In the genomic region with DNA sequence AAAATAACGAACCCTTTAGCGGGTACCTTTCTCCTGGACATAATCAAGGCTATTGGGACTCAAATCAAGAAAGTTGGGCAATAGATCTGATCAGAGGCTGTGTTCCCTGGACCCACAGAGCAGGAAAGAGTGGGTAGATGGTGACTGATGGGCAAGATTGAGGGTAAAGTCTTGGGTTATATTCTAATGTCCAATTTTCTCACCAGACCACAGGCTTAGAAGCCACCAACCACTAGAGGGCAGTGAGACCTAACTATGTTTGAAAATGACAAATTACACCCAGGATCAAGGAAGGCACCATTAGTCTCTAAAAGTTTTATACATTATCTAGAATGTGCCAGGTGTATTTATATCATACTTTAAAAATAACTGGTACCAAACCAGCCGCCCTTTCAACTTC, we compare ENCODE assay signal across 10 mouse cellular contexts.
A peak's percentile ranks its signal among the peaks of the same experiment; 100 is the strongest.
DNase-seq lines count a peak whose midpoint lies in the region; TF ChIP-seq lines count a peak whose summit lies in the region.
"Had no signal": no experiment of that assay in that cellular context is flagged by ENCODE, and none has a peak within 500 bp of the region (broad histone marks: within the 10 kb centered on the region; RNA-seq: fewer than 3 reads in every experiment).

No protein-coding gene starts in this region.

- H3K4me1 ChIP-seq in heart, adult 2 months (ENCODE audit: control insufficient read depth, insufficient read depth, low read length), result peaks cover 1% of the 10 kb centered on the region; the same call in 1 of the 2 replicates
- H3K4me1 ChIP-seq: hindbrain, embryonic 15.5 days had no signal

- WGBS in heart, adult 2 months, result 72% methylated on average over 3 of the region's 3 CpGs

- TF ChIP-seq EP300 in heart, adult 2 months (IDR thresholded peaks at IDR 0.05; ENCODE audit: insufficient read depth, low read depth, low read length), result no peak

- no peak overlapping the region for H3K27ac ChIP-seq in heart, adult 2 months
- H3K27ac ChIP-seq: hindbrain, embryonic 15.5 days had no signal

- TF ChIP-seq CTCF in heart, adult 2 months (IDR thresholded peaks at IDR 0.05), result peak; percentile 69

- H3K4me3 ChIP-seq in heart, adult 2 months, result no peak overlapping the region
- H3K4me3 ChIP-seq: hindbrain, embryonic 15.5 days; myocyte had no signal

- DNase-seq in heart, adult 2 months, result no peak
- no peak for DNase-seq in heart, adult 8-10 months (ENCODE audit: low spot score)
- peak; percentile 40 for DNase-seq in thymus, postnatal 0 days (ENCODE audit: low spot score)
- no peak for DNase-seq in thymus, postnatal 10 days (ENCODE audit: low spot score in 2 of 2)
- DNase-seq in cerebellum, postnatal 36 days, result peak; percentile 44 to 68
- DNase-seq in layer of hippocampus, adult 9-10 months (ENCODE audit: low spot score), result peak; percentile 69
- peak; percentile 61 for DNase-seq in retina, postnatal 1 day
- no peak for DNase-seq in gastrocnemius, postnatal 10 days

- intact Hi-C loops in heart, adult 2 months (cut with DNase I), result no loop called here

- peaks cover 17% of the 10 kb centered on the region for H3K36me3 ChIP-seq in heart, adult 2 months (ENCODE audit: control insufficient read depth, insufficient read depth, low read length)
- H3K36me3 ChIP-seq: hindbrain, embryonic 15.5 days had no signal

- H3K9ac ChIP-seq in heart, adult 2 months (ENCODE audit: low read depth, low read length), result no peak overlapping the region
- H3K9ac ChIP-seq: hindbrain, embryonic 15.5 days had no signal

- no peak for TF ChIP-seq POLR2A in heart, adult 2 months (IDR thresholded peaks at IDR 0.05; ENCODE audit: insufficient read depth, low read depth, low read length)

- H3K27me3 ChIP-seq in heart, adult 2 months (ENCODE audit: control insufficient read depth, insufficient read depth, low read length), result no peaks in the 10 kb centered on the region
- H3K27me3 ChIP-seq: hindbrain, embryonic 15.5 days had no signal

- H3K79me2 ChIP-seq in heart, adult 2 months (replicated peaks; ENCODE audit: control insufficient read depth, insufficient read depth, low read length), result no peaks in the 10 kb centered on the region; the same call in 1 of the 2 replicates

Comparison
In these comparisons a context has a peak if more than half of its experiments do, and no peak if none do; other contexts are left out.
1. DNase-seq: peak in thymus, postnatal 0 days (single experiment), cerebellum, postnatal 36 days (2 of 2), layer of hippocampus, adult 9-10 months (single experiment) and retina, postnatal 1 day (single experiment); none in heart, adult 2 months (0 of 2), heart, adult 8-10 months (single experiment), thymus, postnatal 10 days (0 of 2) and gastrocnemius, postnatal 10 days (single experiment).